Mouse (Mus musculus) hindbrain, embryonic 12.5 days (tissue): ENCODE results near the gene Dock4. TPM values are rescaled to one million over a fixed set of nuclear protein-coding genes. Genes with fewer than 3 reads are reported as not detected.

ENCODE experiments used
- ATAC-seq: fragments of 200-750 bp; cut with Nextera tagmentation; 2 replicates; pipeline ENCODE4 v1.8.0; 2017; ENCODE audit warnings: moderate TSS enrichment; ENCODE audit not compliant: low FRiP score
- H3K27ac ChIP-seq: fragments of 300-500 bp; sonication (generic); 2 replicates; pipeline ENCODE4 v1.5.1; 2016; ENCODE audit warnings: mild to moderate bottlenecking
- H3K27me3 ChIP-seq: fragments of 300-500 bp; sonication (generic); 2 replicates; pipeline ENCODE4 v1.6.1; 2016; ENCODE audit warnings: mild to moderate bottlenecking
- H3K36me3 ChIP-seq: fragments of 300-500 bp; sonication (generic); 2 replicates; pipeline ENCODE4 v1.6.1; 2016; ENCODE audit warnings: mild to moderate bottlenecking
- H3K4me1 ChIP-seq: fragments of 300-500 bp; sonication (generic); 2 replicates; pipeline ENCODE4 v1.6.1; 2016
- H3K4me2 ChIP-seq: fragments of 300-500 bp; sonication (generic); replicated peaks from 2 replicates; pipeline ENCODE4 v1.6.1; 2016; ENCODE audit warnings: mild to moderate bottlenecking
- H3K4me3 ChIP-seq: fragments of 300-500 bp; sonication (generic); 2 replicates; pipeline ENCODE4 v1.5.1; 2016; ENCODE audit warnings: mild to moderate bottlenecking
- H3K9ac ChIP-seq: fragments of 300-500 bp; sonication (generic); 2 replicates; pipeline ENCODE4 v1.6.1; 2016; ENCODE audit warnings: mild to moderate bottlenecking, moderate library complexity
- H3K9me3 ChIP-seq: fragments of 300-500 bp; sonication (generic); replicated peaks from 2 replicates; pipeline ENCODE4 v1.6.1; 2016; ENCODE audit warnings: mild to moderate bottlenecking
- WGBS: fragments of 180-500 bp; shearing (Covaris S2); methylation state at CpG from one replicate; pipeline ENCODE4 v1.1.7; 2016; 5-methylcytosine and 5-hydroxymethylcytosine counted together
- polyA plus RNA-seq: library from polyadenylated mRNA; unstranded; fragments of >200 nt; fragmentation: Nextera tagmentation; extraction: Ambion mirVana; gene quantifications from 2 replicates; pipeline ENCODE4 v1.2.1, GENCODE M21; 2016

Dock4 gene
- polyA plus RNA-seq, 1 experiment from 2014 or later, result 45.0 TPM

DNA sequence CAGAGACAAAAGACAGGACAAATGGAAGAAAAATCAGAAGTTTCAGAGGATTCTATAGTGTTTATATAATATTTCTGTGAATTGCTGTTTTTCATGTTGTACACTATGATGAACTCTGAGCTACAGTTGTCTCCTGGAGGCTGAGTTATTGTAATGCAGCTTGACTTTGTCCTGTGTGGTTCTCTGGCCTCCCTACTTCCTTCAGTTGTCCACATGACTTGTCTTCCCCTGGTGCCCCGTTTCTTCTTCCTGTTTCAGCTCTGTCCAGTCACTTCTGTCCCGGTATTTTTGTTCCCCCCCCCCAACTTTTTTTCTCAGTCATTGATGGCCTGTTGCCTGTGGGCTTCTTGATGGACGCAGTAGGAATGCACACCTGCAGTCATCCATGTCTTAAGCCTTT lies 112.8 kb downstream of the Dock4 start:
- no peaks in the 10 kb centered on the region for H3K9me3 ChIP-seq
- no peaks in the 10 kb centered on the region for H3K27me3 ChIP-seq
- 84% methylated on average over 3 of the region's 3 CpGs for WGBS

DNA sequence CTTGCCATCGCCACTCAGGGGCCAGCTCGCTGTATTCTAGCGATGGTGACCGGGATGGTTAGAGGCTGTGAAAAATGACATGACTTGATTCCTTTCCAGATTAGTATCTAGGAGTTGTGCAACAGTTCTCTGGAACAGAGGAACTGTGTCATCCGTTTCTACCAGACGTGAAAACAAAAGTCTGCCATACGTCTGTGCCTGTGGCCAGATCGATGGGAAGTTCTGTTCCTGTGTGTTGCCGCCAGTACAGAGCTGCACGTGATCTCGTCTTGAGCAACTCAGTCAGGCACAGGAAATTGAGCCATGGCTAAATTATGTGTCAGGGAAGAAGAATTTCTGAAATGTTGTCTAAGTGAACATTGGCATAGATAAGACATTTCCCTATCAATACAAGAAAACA lies 113.4 kb downstream of the Dock4 start:
- H3K36me3 ChIP-seq, result no peaks in the 10 kb centered on the region
- WGBS, result 82% methylated on average over 11 of the region's 11 CpGs
- 0 out of 2 replicates have a peak, but pooled peaks cover 3% of the 10 kb centered on the region for H3K4me1 ChIP-seq
- no peak overlapping the region for H3K4me3 ChIP-seq
- H3K9me3 ChIP-seq, result no peaks in the 10 kb centered on the region
- no peak overlapping the region for H3K27ac ChIP-seq
- H3K9ac ChIP-seq, result no peak overlapping the region
- ATAC-seq, result no peak
- H3K27me3 ChIP-seq, result no peaks in the 10 kb centered on the region
- no peak overlapping the region for H3K4me2 ChIP-seq

More for the DNA sequence above, 112.8 kb downstream of the Dock4 start:
- Histone ChIP-seq H3K27ac (no peak overlapping the region), H3K9ac (no peak overlapping the region), H3K36me3 (no peaks in the 10 kb centered on the region), H3K4me1 (0 out of 2 replicates have a peak, but pooled peaks cover 3% of the 10 kb centered on the region), H3K4me2 (no peak overlapping the region), H3K4me3 (no peak overlapping the region)
- no peak for ATAC-seq

DNA sequence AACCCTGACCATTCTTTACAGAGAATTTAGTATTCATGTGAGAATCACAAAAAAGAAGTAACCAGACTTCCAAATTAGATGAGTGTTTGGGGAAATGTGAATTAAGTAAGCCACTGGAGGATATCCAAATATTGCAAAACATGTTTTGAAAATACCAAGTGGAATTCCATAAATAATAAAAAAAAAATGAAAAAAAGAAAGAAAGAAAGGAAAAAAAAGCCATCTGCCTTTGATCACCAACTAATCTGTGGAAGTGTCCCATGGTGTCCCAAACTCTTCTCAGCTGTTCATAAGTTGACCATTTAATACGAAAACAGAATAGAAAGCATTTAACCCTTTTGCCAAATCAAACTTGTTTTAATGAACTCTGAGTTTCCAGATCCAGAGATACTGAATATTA lies 118.0 kb downstream of the Dock4 start:
- Histone ChIP-seq H3K4me3 (no peak overlapping the region), H3K9ac (no peak overlapping the region), H3K27me3 (no peaks in the 10 kb centered on the region), H3K27ac (no peak overlapping the region), H3K4me2 (no peak overlapping the region), H3K4me1 (peaks cover 3% of the 10 kb centered on the region; the same call in 1 of the 2 replicates), H3K36me3 (no peaks in the 10 kb centered on the region), H3K9me3 (no peaks in the 10 kb centered on the region)
- 73% methylated on average over 1 of the region's 1 CpGs for WGBS
- ATAC-seq, result no peak

DNA sequence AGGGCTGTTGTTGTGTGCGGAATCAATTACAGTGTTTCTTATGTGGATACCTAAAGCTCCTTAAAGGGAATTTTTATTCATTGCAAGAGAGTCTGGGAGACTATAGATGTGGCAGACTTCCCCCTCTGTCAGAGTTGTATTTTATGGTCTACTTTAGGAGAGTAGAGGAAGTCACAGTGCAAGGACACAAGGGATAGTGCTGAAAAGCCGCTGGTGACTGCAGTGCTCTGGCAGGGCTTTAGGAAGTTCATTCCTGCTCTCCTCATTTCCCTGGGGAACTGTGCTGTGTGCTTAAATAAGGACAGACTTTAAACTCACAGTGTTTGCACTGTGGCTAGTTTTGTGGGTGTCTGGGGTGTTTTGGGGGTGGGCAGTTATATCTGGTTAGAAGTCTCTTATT lies 118.5 kb downstream of the Dock4 start:
- ATAC-seq, result no peak
- Histone ChIP-seq H3K36me3 (no peaks in the 10 kb centered on the region), H3K4me3 (no peak overlapping the region), H3K9me3 (no peaks in the 10 kb centered on the region), H3K9ac (no peak overlapping the region), H3K27me3 (no peaks in the 10 kb centered on the region), H3K4me2 (no peak overlapping the region), H3K4me1 (peaks cover 7% of the 10 kb centered on the region; the same call in 1 of the 2 replicates), H3K27ac (no peak overlapping the region)
- WGBS, result 79% methylated on average over 2 of the region's 2 CpGs

DNA sequence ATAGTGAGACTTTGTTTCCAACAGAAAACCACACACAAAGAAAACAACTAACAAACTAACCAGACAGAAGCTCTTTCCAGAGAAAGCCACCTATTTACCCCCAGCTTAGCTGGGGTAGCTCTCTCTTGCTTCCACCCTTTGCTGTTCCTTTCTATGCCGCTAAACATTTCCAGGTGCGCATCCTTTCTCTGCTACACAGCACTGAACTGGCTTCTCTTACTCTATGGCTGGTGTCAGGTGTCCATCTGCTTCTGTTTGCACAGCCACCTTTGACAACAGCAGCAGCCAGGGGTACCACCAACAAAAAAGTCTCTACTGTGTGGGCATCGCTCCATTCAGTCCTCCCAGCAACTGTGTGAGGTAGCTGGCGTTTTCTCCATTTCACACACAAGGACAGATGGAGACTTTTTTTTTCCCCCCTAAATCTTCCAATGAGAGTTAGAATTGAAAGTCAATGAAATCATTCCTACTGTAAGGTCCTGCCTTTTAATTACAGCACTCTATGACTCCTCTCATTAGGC lies 122.7 kb downstream of the Dock4 start:
- no peak for ATAC-seq
- H3K27ac ChIP-seq, result no peak overlapping the region
- WGBS, result 73% methylated on average over 4 of the region's 4 CpGs
- no peaks in the 10 kb centered on the region for H3K27me3 ChIP-seq
- H3K9ac ChIP-seq, result no peak overlapping the region
- peaks cover 5% of the 10 kb centered on the region; the same call in 1 of the 2 replicates for H3K4me1 ChIP-seq
- no peaks in the 10 kb centered on the region for H3K36me3 ChIP-seq
- H3K4me2 ChIP-seq, result no peak overlapping the region
- H3K9me3 ChIP-seq, result no peaks in the 10 kb centered on the region
- no peak overlapping the region for H3K4me3 ChIP-seq

DNA sequence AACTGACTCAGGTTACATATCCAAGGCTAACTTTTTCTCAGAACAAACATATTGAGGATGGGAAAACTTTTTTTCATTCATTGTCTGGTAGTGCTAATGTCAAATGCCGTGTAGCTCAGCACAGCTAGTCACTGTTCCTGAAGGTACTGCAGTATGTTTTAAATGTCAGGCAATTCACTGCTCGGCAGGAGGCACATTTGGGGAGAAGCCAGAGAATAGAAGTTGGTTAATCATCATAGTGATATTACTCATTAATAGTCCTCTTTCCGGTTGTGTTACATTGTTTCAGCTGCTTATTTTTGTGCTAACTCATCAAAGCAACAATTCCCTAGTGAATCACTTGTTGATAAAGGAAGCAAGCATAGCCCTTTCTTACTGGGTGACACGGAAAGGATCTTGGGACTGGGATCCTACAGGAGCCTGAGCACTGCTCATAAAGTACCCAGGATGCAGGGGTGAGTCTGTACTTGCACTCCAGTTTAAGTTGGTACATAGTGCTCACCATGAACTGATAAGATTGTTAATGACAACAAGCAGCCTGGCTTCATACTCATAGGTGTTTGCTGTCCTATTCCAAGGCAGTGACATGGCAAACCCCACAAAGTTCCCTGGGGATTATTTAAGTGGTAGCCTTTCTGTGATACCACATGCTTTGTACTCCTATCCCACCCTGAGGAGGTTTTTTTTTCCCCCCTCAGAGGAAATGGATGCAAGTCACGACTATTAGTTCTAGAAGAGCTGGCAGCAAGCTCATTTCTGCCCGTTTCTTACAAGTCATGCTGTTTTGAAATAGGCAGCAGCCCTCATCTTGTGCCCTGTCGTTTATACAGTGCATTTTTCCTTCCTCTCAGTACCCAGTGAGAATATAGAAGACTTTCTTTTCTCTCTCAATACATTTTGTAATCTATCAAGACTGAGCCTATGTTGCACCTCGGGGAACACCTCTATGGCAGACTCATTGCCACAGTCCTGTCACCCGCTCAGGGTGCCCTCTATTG lies 123.5 kb downstream of the Dock4 start:
- no peak for ATAC-seq
- 65% methylated on average over 9 of the region's 9 CpGs for WGBS

DNA sequence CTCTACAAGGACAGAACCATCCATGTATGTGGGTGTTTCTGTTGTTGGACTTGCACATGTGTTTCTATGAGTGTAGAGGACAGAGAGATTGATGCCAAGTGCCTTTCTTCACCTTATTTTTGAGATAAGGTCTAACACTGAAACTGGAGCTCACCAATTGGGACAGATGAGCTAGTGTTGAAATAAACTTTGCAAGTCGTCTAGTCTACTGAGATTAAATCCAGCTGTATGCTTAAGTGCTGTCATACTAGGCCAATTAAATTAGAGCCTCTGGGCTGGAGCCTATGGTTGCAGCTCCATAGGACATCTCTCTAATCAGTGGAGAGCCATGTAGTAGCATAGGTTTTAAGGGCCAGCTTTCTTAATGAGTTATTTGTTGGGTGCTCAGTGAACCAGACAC lies 124.5 kb downstream of the Dock4 start:
- Histone ChIP-seq H3K27me3 (no peaks in the 10 kb centered on the region), H3K9me3 (no peaks in the 10 kb centered on the region), H3K27ac (no peak overlapping the region), H3K4me2 (no peak overlapping the region), H3K36me3 (no peaks in the 10 kb centered on the region), H3K4me3 (no peak overlapping the region), H3K4me1 (peaks cover 5% of the 10 kb centered on the region; the same call in 1 of the 2 replicates), H3K9ac (no peak overlapping the region)
- no peak for ATAC-seq
- 69% methylated on average over 1 of the region's 1 CpGs for WGBS

More for the DNA sequence above, 123.5 kb downstream of the Dock4 start:
- Histone ChIP-seq H3K27me3 (no peaks in the 10 kb centered on the region), H3K4me2 (no peak overlapping the region), H3K4me1 (peaks cover 5% of the 10 kb centered on the region; the same call in 1 of the 2 replicates), H3K9me3 (no peaks in the 10 kb centered on the region), H3K9ac (no peak overlapping the region), H3K27ac (no peak overlapping the region), H3K36me3 (no peaks in the 10 kb centered on the region), H3K4me3 (no peak overlapping the region)

DNA sequence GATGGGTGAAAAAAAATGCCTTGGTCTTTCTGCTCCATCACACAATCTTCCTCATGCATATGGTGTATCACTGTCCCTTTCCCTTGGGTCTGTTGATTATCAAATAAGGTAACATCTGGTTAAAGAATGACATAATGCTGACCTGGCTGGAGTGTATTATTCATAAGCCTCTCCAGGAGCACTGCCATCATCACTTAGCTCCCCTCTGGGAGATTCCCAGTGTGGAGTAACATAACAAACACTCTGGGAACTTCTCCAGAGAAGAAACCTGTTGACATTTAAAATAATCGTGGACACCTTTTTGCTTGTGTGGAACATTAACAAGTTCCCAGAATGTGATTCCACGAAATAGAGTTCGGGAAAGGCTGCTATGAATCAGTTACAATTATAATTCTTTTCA lies 128.3 kb downstream of the Dock4 start:
- no peaks in the 10 kb centered on the region for H3K27me3 ChIP-seq
- no peak overlapping the region for H3K27ac ChIP-seq
- no peaks in the 10 kb centered on the region for H3K9me3 ChIP-seq
- H3K9ac ChIP-seq, result no peak overlapping the region
- H3K4me3 ChIP-seq, result no peak overlapping the region
- no peaks in the 10 kb centered on the region for H3K36me3 ChIP-seq
- H3K4me2 ChIP-seq, result no peak overlapping the region
- H3K4me1 ChIP-seq, result 0 out of 2 replicates have a peak, but pooled peaks cover 4% of the 10 kb centered on the region
- ATAC-seq, result no peak
- WGBS, result 68% methylated on average over 3 of the region's 3 CpGs

DNA sequence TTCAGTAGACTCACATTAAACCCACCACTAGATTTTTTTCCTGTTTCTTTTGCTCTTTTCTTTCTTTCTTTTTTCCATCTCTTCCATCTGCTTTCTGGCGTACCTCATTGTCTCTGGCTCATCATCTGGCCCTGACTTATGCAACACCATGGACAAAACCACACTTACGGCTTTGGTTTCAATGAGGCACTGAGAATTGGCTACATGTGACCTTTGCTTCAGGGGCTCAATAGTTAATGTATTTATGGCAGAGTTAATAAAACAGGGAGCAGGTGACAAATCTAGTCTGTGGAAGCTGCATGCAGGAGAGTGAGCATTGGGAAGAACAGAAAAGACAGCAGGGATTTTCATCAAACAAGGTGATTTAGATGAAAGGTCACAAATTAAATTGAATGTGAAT lies 131.0 kb downstream of the Dock4 start:
- Histone ChIP-seq H3K27me3 (no peaks in the 10 kb centered on the region), H3K4me2 (no peak overlapping the region), H3K9me3 (no peaks in the 10 kb centered on the region), H3K4me3 (no peak overlapping the region), H3K9ac (no peak overlapping the region), H3K4me1 (peaks cover 7% of the 10 kb centered on the region; the same call in 1 of the 2 replicates), H3K27ac (no peak overlapping the region), H3K36me3 (no peaks in the 10 kb centered on the region)
- WGBS, result 70% methylated on average over 2 of the region's 2 CpGs
- no peak; the same call in 1 of the 2 replicates for ATAC-seq

DNA sequence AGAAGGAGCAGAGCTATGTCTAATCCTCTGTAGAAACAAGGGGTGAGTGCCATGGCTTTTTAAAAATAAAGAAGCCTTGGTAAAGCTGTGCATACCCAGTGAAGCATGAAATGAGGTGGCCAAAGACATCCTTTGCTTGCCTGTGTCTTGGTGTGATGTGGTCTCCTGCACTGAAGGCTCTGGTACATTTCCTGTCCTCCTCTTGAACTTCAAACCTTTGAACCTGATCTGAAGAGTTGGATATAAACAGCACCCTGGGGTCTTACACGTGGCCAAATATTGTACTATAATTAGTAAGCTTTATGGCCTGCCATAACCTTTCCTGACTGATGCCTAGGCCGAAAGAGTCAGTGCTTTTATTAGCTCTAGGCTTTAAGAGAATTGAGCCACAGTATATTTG lies 134.6 kb downstream of the Dock4 start:
- peaks cover 9% of the 10 kb centered on the region for H3K4me1 ChIP-seq
- 60% methylated on average over 2 of the region's 2 CpGs for WGBS
- no peak for ATAC-seq

DNA sequence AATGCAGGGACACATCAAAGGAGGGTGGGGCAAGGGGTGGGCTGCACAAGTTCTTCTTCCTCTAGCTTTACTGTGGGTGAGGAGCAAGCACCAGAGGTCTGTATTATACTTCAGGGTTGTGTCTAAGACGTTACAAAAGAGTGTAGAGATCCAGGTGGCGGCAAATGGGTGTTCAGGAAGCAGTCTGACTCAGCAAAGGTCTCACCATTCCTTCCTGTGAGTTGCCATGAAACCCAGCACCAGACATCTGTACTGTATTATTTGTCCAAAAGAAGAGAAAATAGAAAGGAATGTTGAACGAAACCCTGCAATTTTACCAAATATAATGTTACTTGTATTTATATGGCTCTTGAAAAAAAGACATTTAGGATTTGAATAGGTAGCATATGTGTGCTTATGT lies 135.3 kb downstream of the Dock4 start:
- H3K27me3 ChIP-seq, result no peaks in the 10 kb centered on the region
- no peaks in the 10 kb centered on the region for H3K9me3 ChIP-seq
- WGBS, result 69% methylated on average over 3 of the region's 3 CpGs
- H3K9ac ChIP-seq, result no peak overlapping the region
- no peak for ATAC-seq
- no peak overlapping the region for H3K4me3 ChIP-seq
- no peak overlapping the region for H3K4me2 ChIP-seq
- peaks cover 9% of the 10 kb centered on the region for H3K4me1 ChIP-seq
- no peaks in the 10 kb centered on the region for H3K36me3 ChIP-seq
- no peak overlapping the region for H3K27ac ChIP-seq

More for the DNA sequence above, 134.6 kb downstream of the Dock4 start:
- Histone ChIP-seq H3K4me2 (no peak overlapping the region), H3K9ac (no peak overlapping the region), H3K4me3 (no peak overlapping the region), H3K9me3 (no peaks in the 10 kb centered on the region), H3K36me3 (no peaks in the 10 kb centered on the region), H3K27me3 (no peaks in the 10 kb centered on the region), H3K27ac (0 out of 2 replicates have a peak overlapping the region, but pooled peaks have one; percentile 17)

DNA sequence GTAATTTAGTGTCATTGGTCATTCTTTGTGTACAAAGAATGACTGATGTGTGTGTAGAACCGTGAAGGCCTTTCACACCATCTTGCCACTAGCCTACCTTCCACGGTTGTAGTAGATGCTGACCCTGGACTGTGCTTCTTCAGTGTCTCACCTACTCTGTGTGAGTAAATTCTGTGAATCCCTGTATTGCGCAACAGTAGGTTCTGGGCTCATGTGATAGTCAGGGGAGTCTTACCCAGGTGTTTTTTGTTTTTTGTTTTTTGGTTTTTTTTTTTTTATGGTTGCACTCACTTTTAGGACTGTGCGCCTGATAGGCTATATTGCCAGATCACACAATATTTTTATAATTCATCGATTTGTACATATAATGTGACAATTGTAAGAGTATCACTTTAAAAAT lies 136.3 kb downstream of the Dock4 start:
- H3K4me3 ChIP-seq, result no peak overlapping the region
- H3K4me2 ChIP-seq, result no peak overlapping the region
- no peaks in the 10 kb centered on the region for H3K27me3 ChIP-seq
- no peak overlapping the region for H3K27ac ChIP-seq
- no peaks in the 10 kb centered on the region for H3K9me3 ChIP-seq
- H3K36me3 ChIP-seq, result no peaks in the 10 kb centered on the region
- H3K9ac ChIP-seq, result no peak overlapping the region
- 74% methylated on average over 5 of the region's 5 CpGs for WGBS
- no peak for ATAC-seq
- peaks cover 9% of the 10 kb centered on the region for H3K4me1 ChIP-seq
